ENCODE assay signal across 8 mouse cellular contexts in genomic region chrX:78583202-78584004, GRCm38 (mm10). TPM values are rescaled to one million over a fixed set of nuclear protein-coding genes. Genes with fewer than 3 reads are reported as not detected.
A peak's percentile ranks its signal among the peaks of the same experiment; 100 is the strongest.
DNase-seq lines count a peak whose midpoint lies in the region; ATAC-seq and TF ChIP-seq lines count a peak whose summit lies in the region.

Gene Prrg1 (minus strand): TSS chrX:78583896.

- no peak for TF ChIP-seq CTCF in heart, postnatal 0 days (IDR thresholded peaks at IDR 0.05; ENCODE audit: low read depth)
- TF ChIP-seq CTCF in olfactory bulb, adult 2 months (IDR thresholded peaks at IDR 0.05; ENCODE audit: insufficient read depth, low read depth, low read length): no peak

- H3K9me3 ChIP-seq in forebrain, embryonic 13.5 days (replicated peaks): no peaks in the 10 kb centered on the region
- no peaks in the 10 kb centered on the region for H3K9me3 ChIP-seq in heart, postnatal 0 days (replicated peaks; ENCODE audit: control insufficient read depth, low read length)

- peak; percentile 51 for DNase-seq in brain, embryonic 18.5 days (ENCODE audit: low read depth, low spot score)
- DNase-seq in heart, postnatal 0 days (ENCODE audit: low spot score): peak; percentile 65
- DNase-seq in kidney, postnatal 4 days: peak; percentile 83 to 89
- peak; percentile 71 to 83 for DNase-seq in lung, adult 18-20 months
- peak; percentile 80 to 83 for DNase-seq in thymus, adult 18-20 months

- H3K4me3 ChIP-seq in forebrain, embryonic 13.5 days: peak within 1 kb of the TSS; percentile 48
- peak within 1 kb of the TSS; percentile 62 for H3K4me3 ChIP-seq in heart, postnatal 0 days (ENCODE audit: low read depth, low read length)
- H3K4me3 ChIP-seq in olfactory bulb, adult 2 months (ENCODE audit: insufficient read depth, low read depth, low read length): peak within 1 kb of the TSS; percentile 64

- no peak for TF ChIP-seq EP300 in heart, postnatal 0 days (IDR thresholded peaks at IDR 0.05; ENCODE audit: low read depth)

- 21% methylated on average over 36 of the region's 36 CpGs for WGBS in forebrain, embryonic 13.5 days
- WGBS in heart, postnatal 0 days: 11% methylated on average over 34 of the region's 36 CpGs
- 11% methylated on average over 36 of the region's 36 CpGs for WGBS in olfactory bulb, adult 2 months

- peak within 1 kb of the TSS; percentile 62 for H3K27ac ChIP-seq in forebrain, embryonic 13.5 days
- H3K27ac ChIP-seq in heart, postnatal 0 days (ENCODE audit: low read depth): peak within 1 kb of the TSS; percentile 83
- H3K27ac ChIP-seq in olfactory bulb, adult 2 months (ENCODE audit: insufficient read depth, low read depth, low read length): 0 out of 2 replicates have a peak within 1 kb of the TSS, but pooled peaks have one; percentile 14

- ATAC-seq in CD4-positive, CD25-positive, alpha-beta regulatory T cell, adult 4 months: peak; percentile 79
- ATAC-seq in forebrain, embryonic 13.5 days: peak; percentile 97
- peak; percentile 93 for ATAC-seq in heart, postnatal 0 days (ENCODE audit: insufficient read depth, low read depth)

- TF ChIP-seq POLR2A in olfactory bulb, adult 2 months (IDR thresholded peaks at IDR 0.05; ENCODE audit: insufficient read depth, low read depth, low read length): 0 out of 2 replicates have a peak, but pooled peaks have one; percentile 24

- peak within 1 kb of the TSS; percentile 56 for H3K4me2 ChIP-seq in forebrain, embryonic 13.5 days
- peak within 1 kb of the TSS; percentile 61 for H3K4me2 ChIP-seq in heart, postnatal 0 days (ENCODE audit: low read depth, low read length)

- H3K4me1 ChIP-seq in forebrain, embryonic 13.5 days: no peaks in the 10 kb centered on the region
- no peaks in the 10 kb centered on the region for H3K4me1 ChIP-seq in heart, postnatal 0 days (ENCODE audit: control insufficient read depth, insufficient read depth)
- H3K4me1 ChIP-seq in olfactory bulb, adult 2 months (ENCODE audit: control insufficient read depth, insufficient read depth, low read length): no peaks in the 10 kb centered on the region

- H3K36me3 ChIP-seq in forebrain, embryonic 13.5 days (ENCODE audit: poor library complexity, severe bottlenecking): no peaks in the 10 kb centered on the region
- no peaks in the 10 kb centered on the region for H3K36me3 ChIP-seq in heart, postnatal 0 days (replicated peaks; ENCODE audit: control insufficient read depth, insufficient read depth, low read length)

- peak within 1 kb of the TSS; percentile 59 for H3K9ac ChIP-seq in forebrain, embryonic 13.5 days
- H3K9ac ChIP-seq in heart, postnatal 0 days (replicated peaks; ENCODE audit: low read depth, low read length): peak within 1 kb of the TSS; percentile 65

- H3K27me3 ChIP-seq in forebrain, embryonic 13.5 days: no peaks in the 10 kb centered on the region
- no peaks in the 10 kb centered on the region for H3K27me3 ChIP-seq in heart, postnatal 0 days (ENCODE audit: control insufficient read depth, insufficient read depth, low read length)

RNA-seq across cellular contexts. Expression of gene Prrg1, which starts in this region (rescaled TPM):
- 1 to 10 TPM; 7.5 to 8.6 TPM for polyA plus RNA-seq in CD4-positive, CD25-positive, alpha-beta regulatory T cell, adult 4 months (2017; shearing (Covaris generic))
- polyA plus RNA-seq in forebrain, embryonic 13.5 days (2015; fragmentation: Nextera tagmentation; extraction: Ambion mirVana): 5.3 and 5.6 TPM in 2 replicates
- 3.0 and 3.4 TPM in 2 replicates for total RNA-seq in heart, postnatal 0 days (2014; rRNA removed; ENCODE audit: low replicate concordance)
- 3.5 TPM in 2 replicates for polyA plus RNA-seq in heart, postnatal 0 days (2015; fragmentation: Nextera tagmentation; extraction: Ambion mirVana)
- polyA plus RNA-seq in olfactory bulb, adult 2 months (2012; ENCODE audit: insufficient read depth, insufficient read length, low replicate concordance, missing spikeins): not detected in 2 replicates

Comparison
In these comparisons a context has a peak if more than half of its experiments do, and no peak if none do; other contexts are left out.
1. Peak in every context shown above with its lines: DNase-seq, ATAC-seq, H3K4me3 ChIP-seq and H3K27ac ChIP-seq.
2. H3K27ac ChIP-seq: peak in every context shown above with its lines; median percentile 83 in heart, postnatal 0 days; 62 in forebrain, embryonic 13.5 days; 14 in olfactory bulb, adult 2 months.